Mouse (Mus musculus): ENCODE results near the gene Dclre1c. TPM values are rescaled to one million over a fixed set of nuclear protein-coding genes. Genes with fewer than 3 reads are reported as not detected.
A peak's percentile ranks its signal among the peaks of the same experiment; 100 is the strongest.

Gene Dclre1c
- polyA plus RNA-seq, 2 experiments from 2014 or later = 16.8 to 19.8 TPM

- ATAC-seq = peak; percentile 6
Measured at GRCm38 (mm10) chr2:3475746-3476251, 51.9 kb downstream of the Dclre1c start.

GRCm38 (mm10) chr2:3480239-3480638 lies 56.3 kb downstream of the Dclre1c start:
- ATAC-seq = no peak

- ATAC-seq = no peak
Measured at GRCm38 (mm10) chr2:3489816-3490215, 65.9 kb downstream of the Dclre1c start.

- no peak for ATAC-seq
Measured at GRCm38 (mm10) chr2:3493833-3494409, 70.0 kb downstream of the Dclre1c start.

- ATAC-seq = no peak
Measured at GRCm38 (mm10) chr2:3499543-3499942, 75.6 kb downstream of the Dclre1c start.

GRCm38 (mm10) chr2:3500886-3501285 lies 77.0 kb downstream of the Dclre1c start:
- ATAC-seq = no peak

- peak; percentile 1 for ATAC-seq
Measured at GRCm38 (mm10) chr2:3512076-3512475, 88.1 kb downstream of the Dclre1c start.

GRCm38 (mm10) chr2:3512552-3513454 lies 88.9 kb downstream of the Dclre1c start, which contains the start of the genes Gm45902, Hspa14 and Cdnf:
Gene Gm45902, minus strand, starts transcription at chr2:3512790.
Gene Hspa14, minus strand, starts transcription at chr2:3512814.
Gene Cdnf, plus strand, starts transcription at chr2:3513030.
- peak; percentile 94 for ATAC-seq

Other genes with a start within 250 kb of the Dclre1c start
- 10 to 100 TPM; 57.0 to 61.4 TPM for gene Nmt2, start 139.9 kb upstream of the Dclre1c start, polyA plus RNA-seq (2017; shearing (Covaris generic))
- gene Rpp38, start 91.5 kb upstream of the Dclre1c start, polyA plus RNA-seq (2017; shearing (Covaris generic)) = 10 to 100 TPM; 20.8 to 21.6 TPM
- gene Acbd7, start 88.0 kb upstream of the Dclre1c start, polyA plus RNA-seq (2017; shearing (Covaris generic)) = under 1 TPM in 1 of 2 experiments, not detected in 1; 0.65 TPM
- gene Olah, start 26.9 kb upstream of the Dclre1c start, polyA plus RNA-seq (2017; shearing (Covaris generic)) = not detected
- gene Meig1, start 1.5 kb upstream of the Dclre1c start, polyA plus RNA-seq (2017; shearing (Covaris generic)) = not detected
- gene Suv39h2, start 50.9 kb downstream of the Dclre1c start, polyA plus RNA-seq (2017; shearing (Covaris generic)) = 1 to 10 TPM in 1 of 2 experiments, under 1 TPM in 1; 0.90 to 1.1 TPM
- 1 to 10 TPM; 2.3 to 3.4 TPM for gene Gm45902, start 88.7 kb downstream of the Dclre1c start, polyA plus RNA-seq (2017; shearing (Covaris generic))
- gene Hspa14, start 88.7 kb downstream of the Dclre1c start, polyA plus RNA-seq (2017; shearing (Covaris generic)) = 100 to 1,000 TPM; 108 to 136 TPM
- gene Cdnf, start 88.9 kb downstream of the Dclre1c start, polyA plus RNA-seq (2017; shearing (Covaris generic)) = 1 to 10 TPM in 1 of 2 experiments, under 1 TPM in 1; 0.24 to 1.2 TPM
- 100 to 1,000 TPM; 204 to 239 TPM for gene Fam107b, start 146.4 kb downstream of the Dclre1c start, polyA plus RNA-seq (2017; shearing (Covaris generic))